Mouse (Mus musculus) spleen, postnatal 10 days (tissue): Measurements from ENCODE around the gene Slfn14.
"Not testable (repeated sequence)": the region's sequence is repeated elsewhere in the genome, so short reads cannot be mapped to it uniquely, and the experiment has no call there.

Experiments
- DNase-seq, 2 experiments: peaks; one replicate each; pipeline ENCODE4 v3.0.0; 2021 to 2022; ENCODE audit warnings: low spot score in 2 of 2

The Slfn14 gene

GRCm38 (mm10) chr11:83286566-83286965 lies at the start of gene Slfn14:
Gene Slfn14, minus strand, starts transcription at chr11:83286726.
- peak in 1 of 2 experiments; percentile 73 for DNase-seq

GRCm38 (mm10) chr11:83335826-83336225 lies 49.3 kb upstream of the Slfn14 start:
- no peak for DNase-seq

- DNase-seq: peak; percentile 26 to 79
Measured at GRCm38 (mm10) chr11:83327427-83327826, 40.9 kb upstream of the Slfn14 start.

GRCm38 (mm10) chr11:83326692-83327091 lies 40.2 kb upstream of the Slfn14 start:
- DNase-seq: not testable (repeated sequence)

GRCm38 (mm10) chr11:83319048-83319447 lies 32.5 kb upstream of the Slfn14 start:
- DNase-seq: no peak

GRCm38 (mm10) chr11:83312471-83312870 lies 25.9 kb upstream of the Slfn14 start:
- DNase-seq: no peak

- no peak for DNase-seq
Measured at GRCm38 (mm10) chr11:83306700-83307253, 20.3 kb upstream of the Slfn14 start.

- no peak for DNase-seq
Measured at GRCm38 (mm10) chr11:83304485-83304884, 18.0 kb upstream of the Slfn14 start.

GRCm38 (mm10) chr11:83303751-83304150 lies 17.2 kb upstream of the Slfn14 start:
- DNase-seq: no peak

GRCm38 (mm10) chr11:83302526-83303251 lies 16.2 kb upstream of the Slfn14 start, which contains the start of gene Pex12:
Gene Pex12, minus strand, starts transcription at chr11:83302586.
- peak; percentile 91 to 96 for DNase-seq

- peak in 1 of 2 experiments; percentile 55 for DNase-seq
Measured at GRCm38 (mm10) chr11:83302124-83302523, 15.6 kb upstream of the Slfn14 start.

GRCm38 (mm10) chr11:83301431-83301831 lies 14.9 kb upstream of the Slfn14 start:
- no peak for DNase-seq

GRCm38 (mm10) chr11:83299724-83300123 lies 13.2 kb upstream of the Slfn14 start:
- DNase-seq: no peak

- peak; percentile 81 to 91 for DNase-seq
Measured at GRCm38 (mm10) chr11:83298225-83299195, 12.0 kb upstream of the Slfn14 start, which contains the start of gene Ap2b1. Gene Ap2b1, plus strand, starts transcription at chr11:83299024.

- no peak for DNase-seq
Measured at GRCm38 (mm10) chr11:83297816-83298215, 11.3 kb upstream of the Slfn14 start.

GRCm38 (mm10) chr11:83294133-83294532 lies 7.6 kb upstream of the Slfn14 start:
- no peak for DNase-seq

- DNase-seq: no peak
Measured at GRCm38 (mm10) chr11:83293182-83293581, 6.7 kb upstream of the Slfn14 start.

GRCm38 (mm10) chr11:83292251-83292587 lies 5.7 kb upstream of the Slfn14 start:
- DNase-seq: peak; percentile 26 to 42

GRCm38 (mm10) chr11:83291375-83292250 lies 5.1 kb upstream of the Slfn14 start:
- peak; percentile 85 to 94 for DNase-seq

- no peak for DNase-seq
Measured at GRCm38 (mm10) chr11:83289633-83290032, 3.1 kb upstream of the Slfn14 start.

GRCm38 (mm10) chr11:83289036-83289435 lies 2.5 kb upstream of the Slfn14 start:
- no peak for DNase-seq
